In genomic region chr14:52005141-52005540, GRCm38 (mm10) we compare ENCODE assay signal across 20 mouse cellular contexts. TPM values are rescaled to one million over a fixed set of nuclear protein-coding genes. Genes with fewer than 3 reads are reported as not detected.
DNase-seq lines count a peak whose midpoint lies in the region; ATAC-seq lines count a peak whose summit lies in the region.
"Had no signal": no experiment of that assay in that cellular context is flagged by ENCODE, and none has a peak within 500 bp of the region (broad histone marks: within the 10 kb centered on the region; RNA-seq: fewer than 3 reads in every experiment).

No protein-coding gene starts in this region.

- no peaks in the 10 kb centered on the region for H3K9me3 ChIP-seq in heart, embryonic 13.5 days
- H3K9me3 ChIP-seq in neural tube, embryonic 11.5 days (ENCODE audit: control insufficient read depth, low read length) = no peaks in the 10 kb centered on the region
- no peaks in the 10 kb centered on the region for H3K9me3 ChIP-seq in midbrain, embryonic 10.5 days (replicated peaks)
- no peaks in the 10 kb centered on the region for H3K9me3 ChIP-seq in neural tube, embryonic 15.5 days (replicated peaks)
- H3K9me3 ChIP-seq: embryonic facial prominence, embryonic 12.5 days had no signal

- no peak for DNase-seq in heart, postnatal 10 days
- DNase-seq in neural tube, embryonic 11.5 days (ENCODE audit: low spot score) = no peak
- no peak for DNase-seq in neural tube, embryonic 10.5 days (ENCODE audit: extremely low spot score, low spot score)
- peak; percentile 14 for DNase-seq in midbrain, embryonic 10.5 days (ENCODE audit: low spot score)
- DNase-seq in retina, postnatal 1 day = no peak
- DNase-seq in thymus, postnatal 0 days (ENCODE audit: low spot score) = no peak
- DNase-seq: adrenal gland, postnatal 14 days; B cell, adult 2 months; cerebellum, postnatal 25 days; gastrocnemius, postnatal 36 days; kidney, adult 2 months; lung, postnatal 14 days; right cerebral cortex, adult 18-20 months had no signal

- intact Hi-C loops in heart, postnatal 10 days (cut with DNase I) = no loop called here

- WGBS in heart, embryonic 13.5 days = 56% methylated on average over 7 of the region's 7 CpGs
- 82% methylated on average over 7 of the region's 7 CpGs for WGBS in neural tube, embryonic 11.5 days
- 73% methylated on average over 7 of the region's 7 CpGs for WGBS in midbrain, embryonic 10.5 days
- WGBS in neural tube, embryonic 15.5 days = 68% methylated on average over 7 of the region's 7 CpGs

- H3K4me2 ChIP-seq in heart, embryonic 13.5 days = no peak overlapping the region
- H3K4me2 ChIP-seq in neural tube, embryonic 11.5 days (ENCODE audit: low read depth) = no peak overlapping the region
- 0 out of 2 replicates have a peak overlapping the region, but pooled peaks have one; percentile 50 for H3K4me2 ChIP-seq in neural tube, embryonic 15.5 days
- H3K4me2 ChIP-seq: embryonic facial prominence, embryonic 12.5 days had no signal

- H3K27me3 ChIP-seq in heart, embryonic 13.5 days (replicated peaks) = no peaks in the 10 kb centered on the region
- no peaks in the 10 kb centered on the region for H3K27me3 ChIP-seq in neural tube, embryonic 11.5 days (ENCODE audit: control insufficient read depth, insufficient read depth, low read length)
- H3K27me3 ChIP-seq in midbrain, embryonic 10.5 days (ENCODE audit: low read depth, poor library complexity, severe bottlenecking) = no peaks in the 10 kb centered on the region
- no peaks in the 10 kb centered on the region for H3K27me3 ChIP-seq in neural tube, embryonic 15.5 days (replicated peaks)
- H3K27me3 ChIP-seq: embryonic facial prominence, embryonic 12.5 days had no signal

- peaks cover 57% of the 10 kb centered on the region for H3K4me1 ChIP-seq in heart, embryonic 13.5 days
- peaks cover 31% of the 10 kb centered on the region for H3K4me1 ChIP-seq in neural tube, embryonic 11.5 days (ENCODE audit: control insufficient read depth, insufficient read depth, low read length)
- peaks cover 68% of the 10 kb centered on the region for H3K4me1 ChIP-seq in midbrain, embryonic 10.5 days
- peaks cover 55% of the 10 kb centered on the region for H3K4me1 ChIP-seq in neural tube, embryonic 15.5 days

- H3K36me3 ChIP-seq in heart, embryonic 13.5 days = peaks cover 89% of the 10 kb centered on the region
- H3K36me3 ChIP-seq in neural tube, embryonic 11.5 days (ENCODE audit: control insufficient read depth, insufficient read depth, low read length) = peaks cover 36% of the 10 kb centered on the region
- H3K36me3 ChIP-seq in midbrain, embryonic 10.5 days = peaks cover 90% of the 10 kb centered on the region
- H3K36me3 ChIP-seq in neural tube, embryonic 15.5 days = peaks cover 67% of the 10 kb centered on the region

- H3K4me3 ChIP-seq in heart, embryonic 13.5 days = no peak overlapping the region
- H3K4me3 ChIP-seq in neural tube, embryonic 11.5 days (ENCODE audit: low read depth, low read length) = no peak overlapping the region
- peak overlapping the region; percentile 36; the same call in 1 of the 2 replicates for H3K4me3 ChIP-seq in midbrain, embryonic 10.5 days
- no peak overlapping the region for H3K4me3 ChIP-seq in neural tube, embryonic 15.5 days (replicated peaks)
- H3K4me3 ChIP-seq: embryonic facial prominence, embryonic 12.5 days had no signal

- no peak for ATAC-seq in heart, embryonic 13.5 days (ENCODE audit: extremely low read depth, insufficient number of reproducible peaks, low FRiP score, low TSS enrichment)
- no peak for ATAC-seq in neural tube, embryonic 11.5 days (ENCODE audit: insufficient read depth, low FRiP score, low TSS enrichment)
- no peak for ATAC-seq in neural tube, embryonic 15.5 days (ENCODE audit: low FRiP score)

- peak overlapping the region; percentile 34; the same call in 1 of the 2 replicates for H3K9ac ChIP-seq in heart, embryonic 13.5 days
- H3K9ac ChIP-seq in neural tube, embryonic 11.5 days (ENCODE audit: low read length) = peak overlapping the region; percentile 6; the same call in 1 of the 2 replicates
- H3K9ac ChIP-seq in neural tube, embryonic 15.5 days (replicated peaks) = no peak overlapping the region

- H3K27ac ChIP-seq in heart, embryonic 13.5 days (replicated peaks) = peak overlapping the region; percentile 80
- H3K27ac ChIP-seq in neural tube, embryonic 11.5 days (ENCODE audit: low read depth, low read length) = no peak overlapping the region
- H3K27ac ChIP-seq in midbrain, embryonic 10.5 days (replicated peaks) = peak overlapping the region; percentile 30
- H3K27ac ChIP-seq in neural tube, embryonic 15.5 days (replicated peaks) = peak overlapping the region; percentile 87
- H3K27ac ChIP-seq: embryonic facial prominence, embryonic 12.5 days had no signal

RNA-seq across cellular contexts. Expression of gene Tmem253, which starts 10.3 kb away (rescaled TPM):
- polyA plus RNA-seq in heart, embryonic 13.5 days (2015; fragmentation: Nextera tagmentation; extraction: Ambion mirVana) = 0.43 and 1.1 TPM in 2 replicates
- 1 to 10 TPM in 1 of 2 experiments, under 1 TPM in 1; 0.82 to 1.7 TPM for total RNA-seq in heart, postnatal 10 days (2021)
- polyA plus RNA-seq in neural tube, embryonic 11.5 days (2014; fragmentation: Nextera tagmentation; extraction: Ambion mirVana) = 0.61 and 1.6 TPM in 2 replicates
- polyA plus RNA-seq in midbrain, embryonic 10.5 days (2016; fragmentation: Nextera tagmentation; extraction: Ambion mirVana) = 0.67 and 1.2 TPM in 2 replicates
- polyA plus RNA-seq in neural tube, embryonic 15.5 days (2015; fragmentation: Nextera tagmentation; extraction: Ambion mirVana) = 0.88 and 1.4 TPM in 2 replicates
- polyA plus RNA-seq in thymus, postnatal 0 days (2015; fragmentation: Nextera tagmentation; extraction: Ambion mirVana) = 0.90 and 1.5 TPM in 2 replicates
- total RNA-seq: left cerebral cortex, postnatal 10 days; liver, adult 2 months had no signal

RNA-seq across cellular contexts. Expression of gene Zfp219, which starts 15.4 kb away (rescaled TPM):
- 14.5 and 15.6 TPM in 2 replicates for polyA plus RNA-seq in heart, embryonic 13.5 days (2015; fragmentation: Nextera tagmentation; extraction: Ambion mirVana)
- 10 to 100 TPM; 33.8 to 38.0 TPM for total RNA-seq in heart, postnatal 10 days (2021)
- 70.6 and 83.3 TPM in 2 replicates for polyA plus RNA-seq in neural tube, embryonic 11.5 days (2014; fragmentation: Nextera tagmentation; extraction: Ambion mirVana)
- 89.4 and 96.6 TPM in 2 replicates for polyA plus RNA-seq in midbrain, embryonic 10.5 days (2016; fragmentation: Nextera tagmentation; extraction: Ambion mirVana)
- 25.3 and 28.6 TPM in 2 replicates for polyA plus RNA-seq in neural tube, embryonic 15.5 days (2015; fragmentation: Nextera tagmentation; extraction: Ambion mirVana)
- polyA plus RNA-seq in thymus, postnatal 0 days (2015; fragmentation: Nextera tagmentation; extraction: Ambion mirVana) = 40.7 and 44.5 TPM in 2 replicates

RNA-seq across cellular contexts. Expression of gene Arhgef40, which starts 20.6 kb away (rescaled TPM):
- polyA plus RNA-seq in heart, embryonic 13.5 days (2015; fragmentation: Nextera tagmentation; extraction: Ambion mirVana) = 63.9 and 69.5 TPM in 2 replicates
- total RNA-seq in heart, postnatal 10 days (2021) = 10 to 100 TPM; 52.7 to 57.9 TPM
- 76.7 and 77.2 TPM in 2 replicates for polyA plus RNA-seq in neural tube, embryonic 11.5 days (2014; fragmentation: Nextera tagmentation; extraction: Ambion mirVana)
- polyA plus RNA-seq in midbrain, embryonic 10.5 days (2016; fragmentation: Nextera tagmentation; extraction: Ambion mirVana) = 85.4 and 99.8 TPM in 2 replicates
- 71.3 and 82.7 TPM in 2 replicates for polyA plus RNA-seq in neural tube, embryonic 15.5 days (2015; fragmentation: Nextera tagmentation; extraction: Ambion mirVana)
- 26.9 and 27.0 TPM in 2 replicates for polyA plus RNA-seq in thymus, postnatal 0 days (2015; fragmentation: Nextera tagmentation; extraction: Ambion mirVana)

RNA-seq across cellular contexts. Expression of gene Olfr221, which starts 37.1 kb away (rescaled TPM):
- not detected in 2 replicates for polyA plus RNA-seq in heart, embryonic 13.5 days (2015; fragmentation: Nextera tagmentation; extraction: Ambion mirVana)
- not detected for total RNA-seq in heart, postnatal 10 days (2021)
- polyA plus RNA-seq in neural tube, embryonic 11.5 days (2014; fragmentation: Nextera tagmentation; extraction: Ambion mirVana) = not detected in 2 replicates
- polyA plus RNA-seq in midbrain, embryonic 10.5 days (2016; fragmentation: Nextera tagmentation; extraction: Ambion mirVana) = not detected in 2 replicates
- polyA plus RNA-seq in neural tube, embryonic 15.5 days (2015; fragmentation: Nextera tagmentation; extraction: Ambion mirVana) = not detected in 2 replicates
- polyA plus RNA-seq in thymus, postnatal 0 days (2015; fragmentation: Nextera tagmentation; extraction: Ambion mirVana) = not detected in 2 replicates
- total RNA-seq: adrenal gland, postnatal 14 days; ES-E14; gastrocnemius, postnatal 36 days; layer of hippocampus, adult 8-10 months; left cerebral cortex, postnatal 10 days; liver, adult 2 months had no signal
- polyA plus RNA-seq: embryonic facial prominence, embryonic 12.5 days; kidney, adult 2 months; liver, adult 2 months had no signal
